Mouse (Mus musculus) urinary bladder, adult 18-20 months (tissue): Measurements from ENCODE around the gene Pheta2.
A peak's percentile ranks its signal among the peaks of the same experiment; 100 is the strongest.
"Not testable (repeated sequence)": the region's sequence is repeated elsewhere in the genome, so short reads cannot be mapped to it uniquely, and the experiment has no call there.

Experiments used
- DNase-seq, 2 experiments: peaks; one replicate each; pipeline ENCODE4 v3.0.0; 2022; ENCODE audit warnings: low spot score in 2 of 2, mixed read lengths in 2 of 2

The Pheta2 gene

DNA sequence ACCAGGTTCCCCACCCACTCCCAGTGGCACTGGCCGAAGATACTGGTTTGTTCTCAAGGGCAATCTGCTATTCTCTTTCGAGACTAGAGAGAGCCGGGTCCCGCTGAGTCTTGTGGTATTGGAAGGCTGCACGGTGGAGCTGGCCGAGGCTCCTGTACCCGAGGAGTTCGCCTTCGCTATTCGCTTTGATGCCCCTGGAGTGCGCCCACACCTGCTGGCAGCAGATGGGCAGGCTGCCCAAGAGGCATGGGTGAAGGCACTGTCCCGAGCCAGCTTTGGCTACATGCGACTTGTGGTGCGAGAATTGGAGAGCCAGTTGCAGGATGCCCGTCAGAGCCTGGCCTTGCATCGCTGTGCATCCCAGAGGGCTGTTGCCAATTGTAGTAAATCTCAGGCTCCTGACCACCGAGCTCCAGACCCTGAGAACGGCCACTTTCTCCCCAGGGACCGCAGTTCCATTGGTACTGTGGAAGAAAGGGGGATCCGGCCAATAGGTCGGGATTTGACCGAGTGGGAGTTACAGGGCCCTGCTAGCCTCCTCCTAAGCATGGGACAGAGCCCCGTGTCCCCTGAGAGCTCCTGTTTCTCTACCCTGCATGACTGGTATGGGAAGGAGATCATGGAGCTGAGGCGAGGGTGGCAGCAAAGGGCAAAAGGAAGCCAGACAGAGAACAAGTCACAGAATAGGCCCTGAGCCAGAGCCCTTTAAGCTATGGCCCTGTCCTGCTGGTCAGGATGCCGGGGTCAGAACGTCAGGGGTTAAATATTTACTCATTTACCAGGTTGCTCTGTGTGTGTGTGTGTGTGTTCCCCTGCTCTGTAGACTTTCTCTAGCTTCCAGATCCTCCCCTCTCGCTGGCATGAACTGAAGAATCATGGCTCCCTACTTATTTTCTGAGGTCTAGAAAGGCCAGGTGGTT is 4.9 kb downstream of the Pheta2 start:
- no peak for DNase-seq

DNA sequence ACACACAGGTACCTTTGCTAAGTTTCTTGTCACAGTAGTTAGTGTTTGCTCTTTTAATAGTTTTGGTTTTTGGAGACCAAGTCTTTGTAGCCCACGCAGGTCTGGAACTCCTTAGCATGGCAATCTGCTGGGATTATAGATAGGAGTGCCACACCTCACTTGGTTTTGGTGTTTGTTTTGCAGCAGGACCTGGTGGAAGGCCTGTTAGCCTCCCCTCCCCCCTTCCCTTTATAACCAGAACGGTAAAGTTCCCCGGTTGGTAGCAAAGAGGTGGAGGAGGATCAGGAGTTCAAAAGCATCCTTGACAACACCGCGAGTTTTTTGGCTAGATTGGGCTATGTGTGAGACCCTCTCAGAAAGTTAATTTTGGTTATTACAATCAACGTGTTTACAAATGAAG is 6.2 kb downstream of the Pheta2 start:
- DNase-seq = no peak

DNA sequence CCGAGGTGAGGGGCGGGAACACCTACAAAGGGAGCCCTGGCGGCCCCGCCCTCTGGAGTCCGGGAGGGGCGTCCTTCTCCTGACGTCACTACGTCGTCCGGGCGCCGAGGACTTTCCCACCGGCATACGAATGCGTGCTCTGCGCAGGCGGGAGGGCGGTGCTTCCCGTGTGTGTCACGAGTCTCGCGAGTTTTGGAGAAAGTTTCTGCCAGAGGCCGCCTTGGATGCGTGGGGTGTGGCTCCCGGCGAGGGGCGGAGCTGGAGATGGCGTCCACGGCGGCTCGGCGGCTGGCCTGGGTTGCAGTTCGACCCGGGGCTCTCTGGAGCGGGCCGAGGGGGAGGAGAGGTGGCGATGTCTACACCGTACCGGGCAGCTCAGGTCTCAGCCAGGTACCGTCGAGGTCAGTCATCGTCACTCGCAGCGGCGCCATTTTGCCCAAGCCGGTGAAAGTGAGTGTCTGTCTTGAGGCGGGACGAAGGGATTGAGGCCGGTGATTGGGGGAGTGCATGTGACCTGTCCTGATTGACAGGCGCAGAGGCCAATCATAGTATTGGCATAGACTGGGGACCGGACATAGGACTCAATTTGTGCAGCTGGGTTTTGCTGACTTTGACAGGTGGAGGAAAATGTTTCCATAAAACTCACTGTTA is 7.2 kb downstream of the Pheta2 start:
- DNase-seq = peak; percentile 95 to 96

DNA sequence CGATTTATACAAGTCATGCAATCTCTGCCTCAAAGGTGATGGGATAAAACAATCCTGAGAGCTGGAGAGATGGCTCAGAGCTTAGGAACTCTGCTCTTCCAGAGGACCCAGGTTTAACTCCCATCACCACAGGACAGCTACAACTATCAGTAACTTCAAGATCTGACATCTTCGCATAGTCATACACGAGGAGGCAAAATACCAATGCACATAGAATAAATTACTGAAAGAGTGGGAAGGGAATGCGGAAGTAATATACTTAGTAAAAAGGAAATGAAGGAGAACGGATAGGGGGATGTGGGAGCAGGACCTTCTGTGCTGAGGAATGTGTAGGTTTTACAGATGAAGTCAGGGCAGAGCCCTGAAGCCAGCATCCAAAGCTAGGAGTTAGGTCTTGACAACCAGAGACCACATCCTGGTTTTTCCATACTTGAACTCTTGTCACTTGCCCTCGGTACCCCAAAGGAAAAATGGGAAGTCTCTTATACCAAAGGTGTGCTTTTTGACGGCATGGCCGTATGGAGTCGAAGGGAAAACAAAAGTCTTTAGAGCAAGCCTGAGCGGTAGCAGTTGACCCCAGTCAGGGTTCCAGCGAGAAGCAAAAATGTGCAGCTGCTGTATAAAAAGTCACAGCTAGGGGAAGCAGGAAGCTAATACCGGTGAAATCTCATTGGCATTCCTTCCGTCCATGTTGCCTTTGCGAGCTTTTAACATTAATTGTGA is 8.0 kb downstream of the Pheta2 start:
- no peak for DNase-seq

DNA sequence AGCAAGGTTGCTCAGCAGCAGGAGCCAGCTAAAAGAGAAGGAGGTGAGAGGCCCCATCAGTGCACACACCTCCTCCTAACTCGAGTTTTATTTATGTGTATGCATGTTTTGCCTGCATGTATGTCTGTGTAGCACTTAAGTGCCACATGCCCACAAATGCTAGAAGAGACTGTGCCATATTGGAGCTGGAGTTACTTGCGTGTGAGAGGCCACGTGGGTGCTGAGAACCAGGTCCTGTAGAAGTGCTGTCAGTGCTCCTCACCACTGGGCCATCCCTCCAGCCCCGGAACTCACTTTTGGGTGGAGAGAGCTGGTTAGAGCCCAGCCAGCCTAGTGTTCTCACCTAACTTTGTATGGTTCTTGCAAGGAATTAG is 8.5 kb downstream of the Pheta2 start:
- no peak for DNase-seq

DNA sequence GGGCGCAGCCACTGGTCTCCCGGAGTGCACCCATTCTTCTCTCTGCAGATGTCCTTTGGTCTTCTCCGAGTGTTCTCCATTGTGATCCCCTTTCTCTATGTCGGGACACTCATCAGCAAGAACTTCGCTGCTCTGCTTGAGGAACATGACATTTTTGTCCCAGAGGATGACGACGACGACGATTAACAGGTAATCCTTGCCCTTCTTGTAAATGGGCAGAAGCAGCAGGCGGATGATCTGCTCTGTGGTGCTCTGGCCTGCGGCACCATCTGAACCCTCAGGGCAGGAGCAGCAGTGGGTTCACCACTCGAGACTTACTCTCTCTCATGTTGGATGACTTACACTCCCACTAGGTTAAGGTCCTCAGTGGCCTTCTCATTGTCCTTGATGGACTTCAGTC is 9.1 kb downstream of the Pheta2 start:
- no peak for DNase-seq

DNA sequence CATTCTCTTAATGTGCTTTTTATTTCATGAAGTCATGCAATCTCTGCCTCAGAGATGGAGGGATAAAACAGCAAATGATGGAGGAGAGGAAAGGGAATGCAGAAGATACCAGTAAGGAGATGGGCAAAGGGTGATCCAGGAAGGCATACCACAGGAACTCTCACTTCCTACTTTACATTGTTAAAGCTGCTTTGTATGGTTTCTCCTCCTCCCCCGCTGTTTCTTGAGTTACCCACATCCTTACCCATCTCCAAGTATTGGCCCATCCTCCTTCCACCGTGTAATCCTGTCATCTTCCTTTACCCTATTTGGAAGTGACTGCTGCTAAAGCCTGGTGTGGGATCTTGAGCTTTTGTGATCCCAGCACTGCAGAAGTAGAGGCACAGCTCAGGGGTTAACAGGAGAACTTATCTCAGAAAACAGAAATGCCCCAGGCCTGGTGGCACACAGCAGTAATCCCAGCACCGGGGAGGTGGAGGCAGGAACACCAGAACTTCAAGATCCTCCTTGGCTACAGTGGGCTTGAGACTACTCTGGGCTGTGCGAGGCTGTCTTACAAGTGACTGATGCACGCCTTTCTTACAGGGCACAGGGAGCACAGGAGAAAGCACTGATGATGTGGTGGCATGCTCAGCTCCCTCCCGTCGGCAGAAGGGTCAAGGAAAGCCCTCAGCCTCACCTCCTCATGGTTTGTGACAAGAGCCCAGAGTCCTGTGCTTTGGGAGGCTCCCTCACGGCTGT is 9.7 kb downstream of the Pheta2 start:
- DNase-seq = no peak

DNA sequence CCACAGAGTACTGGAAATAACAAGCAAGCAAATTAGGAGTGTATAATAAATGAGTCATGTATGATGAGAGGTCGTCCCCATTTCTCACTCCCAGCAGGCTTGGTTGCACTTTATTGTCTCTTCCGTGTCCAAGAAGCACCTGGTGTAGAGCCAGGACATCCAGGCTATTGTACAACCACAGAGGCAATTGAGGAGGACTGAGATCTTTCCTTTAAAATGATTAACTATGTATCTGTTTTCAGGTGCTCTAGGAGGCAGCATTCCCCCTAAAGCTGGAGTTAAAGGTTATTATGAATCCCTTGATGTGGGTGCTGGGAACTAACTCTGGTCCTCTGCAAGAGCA is 10.2 kb downstream of the Pheta2 start:
- no peak for DNase-seq

DNA sequence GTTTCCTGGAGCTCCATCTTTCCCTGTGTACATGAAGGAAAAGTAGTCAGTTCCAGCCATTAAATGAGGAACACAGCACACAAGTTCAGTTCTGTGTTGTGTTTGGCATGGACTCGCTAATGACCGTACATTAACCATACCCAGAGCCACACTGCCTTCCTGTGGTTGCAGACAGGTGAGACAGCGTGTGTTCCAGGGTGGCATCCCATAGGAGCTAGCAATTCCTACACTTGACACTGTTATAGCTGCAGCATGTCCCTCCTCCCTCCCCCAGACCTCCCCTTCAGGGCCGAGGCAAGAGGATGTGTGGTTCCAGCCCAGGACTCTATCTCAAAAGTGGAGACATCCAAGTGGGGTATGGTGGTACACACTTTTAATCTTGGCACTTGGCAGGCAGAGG is 11.6 kb downstream of the Pheta2 start:
- no peak for DNase-seq

DNA sequence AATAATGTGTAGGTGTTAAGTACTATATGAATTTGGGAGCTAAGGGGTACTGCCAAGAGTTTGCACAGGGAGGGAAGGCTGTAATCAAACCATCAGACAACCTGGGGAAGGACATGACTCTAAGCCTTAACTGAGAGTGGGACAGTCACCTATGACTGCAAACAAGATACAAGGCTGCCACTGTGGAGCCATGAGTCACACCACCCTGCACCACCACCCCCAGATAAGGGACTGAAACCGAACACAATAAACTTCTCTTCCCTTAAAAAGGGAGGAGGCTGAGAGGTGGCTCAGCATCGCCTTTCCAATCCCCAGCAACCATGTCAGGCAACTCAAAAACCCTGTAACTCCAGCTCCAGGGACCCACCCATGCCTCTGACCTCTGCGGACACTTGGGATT is 12.7 kb downstream of the Pheta2 start:
- no peak for DNase-seq

DNA sequence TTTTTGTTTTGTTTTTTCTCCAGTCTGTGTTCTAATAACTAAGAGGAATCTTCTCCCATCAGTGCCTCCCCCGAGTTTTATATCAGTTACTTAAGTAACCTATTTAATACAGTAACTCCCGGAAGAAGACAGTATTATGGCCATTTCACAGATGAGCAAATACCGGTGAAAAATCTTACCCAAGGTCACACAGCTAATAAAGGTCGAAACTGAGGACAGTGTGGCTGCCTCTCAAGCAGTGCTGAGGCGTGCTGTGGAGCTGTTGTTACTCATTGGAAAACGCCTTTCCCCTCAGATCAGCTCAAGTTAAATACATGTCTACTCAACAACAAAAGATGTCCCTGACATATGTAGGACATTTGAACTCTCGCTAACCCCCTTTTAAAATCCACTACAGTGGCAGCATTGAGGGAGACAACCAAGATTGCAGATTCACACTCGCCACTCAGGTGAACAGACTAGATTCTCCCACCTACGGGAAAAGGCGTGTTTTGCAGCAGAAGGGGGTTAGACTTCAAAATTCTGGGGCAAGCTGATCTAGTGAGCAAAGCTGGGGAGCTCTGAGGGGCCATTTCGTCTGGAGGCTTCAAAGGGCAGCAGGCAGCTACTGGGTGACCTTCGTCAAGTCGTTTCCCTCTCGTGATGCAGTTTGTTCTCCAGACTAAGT is 14.5 kb downstream of the Pheta2 start:
- no peak for DNase-seq

DNA sequence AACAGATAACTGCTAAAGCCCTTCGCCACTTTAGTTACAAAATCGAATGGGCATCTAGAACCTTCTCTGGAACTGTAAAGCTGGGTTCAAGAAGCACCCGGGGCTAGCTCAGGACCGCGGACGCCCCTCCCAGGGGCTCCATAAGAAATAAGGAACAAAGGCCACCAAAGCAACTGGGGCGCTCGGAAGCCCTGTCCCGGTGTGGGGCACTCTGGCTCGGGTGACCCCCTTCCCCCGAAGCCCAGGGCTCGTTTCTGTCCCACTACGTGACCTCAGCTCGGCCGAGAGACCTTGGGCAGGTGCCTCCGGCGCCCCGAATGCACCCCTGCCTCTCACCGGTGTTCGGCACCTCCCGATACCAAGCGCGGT is 15.0 kb downstream of the Pheta2 start:
- no peak for DNase-seq

DNA sequence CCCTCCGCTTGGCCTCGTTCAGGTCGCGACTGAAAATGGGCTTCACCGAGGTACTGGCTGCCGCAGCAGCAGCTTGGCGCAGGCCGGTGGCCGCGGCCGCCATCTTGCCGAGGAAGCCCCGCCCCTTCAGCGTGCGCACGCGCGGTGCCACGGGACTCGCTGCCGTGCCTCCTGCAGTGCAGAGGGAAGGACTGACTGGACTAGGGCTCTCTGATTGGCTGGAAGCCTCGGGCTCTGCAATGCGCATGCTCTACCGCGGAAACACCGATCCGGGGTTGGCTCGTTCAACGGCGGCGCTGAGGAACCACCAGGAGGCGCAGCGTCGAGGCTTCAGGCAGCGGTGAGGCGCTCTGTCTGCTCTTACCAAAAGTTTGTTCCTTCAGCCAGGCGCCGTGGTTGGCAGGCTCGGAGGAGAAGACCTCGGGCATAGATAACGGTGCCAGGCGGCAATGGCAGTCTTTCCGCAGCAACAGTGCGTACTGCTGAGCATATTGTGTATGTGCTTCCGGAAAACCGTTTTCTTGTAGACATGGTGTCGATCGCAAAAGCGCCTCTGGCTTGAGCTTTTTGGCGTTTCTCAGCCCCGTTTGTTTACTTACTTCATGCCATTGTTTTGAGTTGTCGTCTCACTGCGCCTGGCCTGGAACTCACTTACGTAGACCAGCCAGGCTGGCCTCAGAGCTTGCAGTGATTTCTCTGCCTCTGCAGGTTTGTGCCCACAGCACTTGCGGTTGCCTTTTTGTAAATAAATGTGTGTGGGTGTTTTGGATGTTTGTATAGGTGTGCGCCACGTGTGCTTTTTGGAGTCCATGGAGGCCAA is 15.6 kb downstream of the Pheta2 start, which contains the start of gene Ndufa6:
Gene Ndufa6, minus strand, starts transcription at position 197 of the 820 bp plus-strand sequence.
- DNase-seq = peak; percentile 93 to 96

DNA sequence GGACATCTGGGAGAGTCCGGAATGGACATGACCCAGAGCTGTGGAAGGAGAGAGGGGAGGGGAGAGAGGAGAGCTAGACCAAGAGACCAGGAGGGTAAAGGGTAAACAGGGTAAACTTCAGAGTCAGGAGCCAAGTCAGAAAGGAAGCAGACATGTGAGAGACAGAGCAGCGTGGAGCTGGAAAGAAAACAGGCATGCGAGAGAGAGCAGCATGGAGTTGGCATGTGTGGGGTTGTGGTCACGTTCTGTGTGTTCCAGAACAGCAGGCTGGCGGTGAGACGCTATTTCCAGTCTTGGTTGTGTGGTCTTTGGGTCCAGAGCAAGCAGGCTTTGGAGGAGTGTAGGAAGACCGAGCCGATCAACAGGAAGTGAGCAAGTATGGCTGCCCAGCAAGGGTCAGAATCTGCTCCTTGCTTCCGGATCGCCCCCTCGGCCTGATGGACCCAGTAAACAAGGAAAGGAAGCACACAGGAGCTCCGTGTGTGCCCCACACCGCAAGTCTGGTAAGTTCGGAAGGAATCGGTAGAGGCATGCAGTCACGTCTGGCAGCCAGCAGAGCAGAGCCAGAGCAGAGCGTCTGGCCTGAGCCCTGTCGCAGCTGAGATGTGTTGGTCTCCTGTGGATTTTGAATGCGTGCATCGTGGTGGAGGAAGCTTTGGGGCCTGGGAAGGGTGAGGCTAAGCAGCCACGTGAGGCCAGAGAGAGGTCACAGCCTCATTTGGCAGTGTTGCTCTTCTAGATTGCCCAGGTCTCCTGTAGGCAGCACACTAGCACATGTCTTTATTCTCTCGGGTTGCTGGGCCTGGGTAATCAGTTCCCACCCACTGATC is 19.9 kb downstream of the Pheta2 start:
- DNase-seq = no peak

DNA sequence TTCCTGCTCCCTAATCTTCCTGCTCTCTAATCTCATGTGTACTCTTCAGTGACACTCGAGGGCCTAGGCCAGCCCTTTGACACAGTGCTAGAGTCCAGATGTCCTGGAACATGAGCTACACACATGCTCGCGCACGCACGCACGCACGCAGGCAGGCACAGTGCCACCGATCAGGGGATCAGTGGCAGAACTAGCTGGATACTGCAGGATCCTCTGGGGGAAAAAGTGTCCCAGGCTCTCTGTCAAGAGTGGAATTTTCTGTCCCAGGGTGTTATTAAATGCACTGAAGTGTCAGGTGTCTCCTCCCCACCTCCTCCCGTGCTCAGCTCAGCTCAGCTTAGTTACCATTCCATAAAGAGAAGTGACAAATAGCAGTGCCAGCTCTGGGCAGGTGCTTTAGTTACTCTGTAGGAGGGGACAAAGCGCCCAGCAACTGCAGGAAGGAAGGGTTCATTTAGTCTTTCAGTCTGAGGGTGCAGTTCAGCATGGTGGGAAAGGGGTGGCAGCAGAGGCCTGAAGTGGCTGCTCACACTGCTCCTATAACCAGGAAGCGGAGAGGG is 22.8 kb downstream of the Pheta2 start:
- no peak for DNase-seq

DNA sequence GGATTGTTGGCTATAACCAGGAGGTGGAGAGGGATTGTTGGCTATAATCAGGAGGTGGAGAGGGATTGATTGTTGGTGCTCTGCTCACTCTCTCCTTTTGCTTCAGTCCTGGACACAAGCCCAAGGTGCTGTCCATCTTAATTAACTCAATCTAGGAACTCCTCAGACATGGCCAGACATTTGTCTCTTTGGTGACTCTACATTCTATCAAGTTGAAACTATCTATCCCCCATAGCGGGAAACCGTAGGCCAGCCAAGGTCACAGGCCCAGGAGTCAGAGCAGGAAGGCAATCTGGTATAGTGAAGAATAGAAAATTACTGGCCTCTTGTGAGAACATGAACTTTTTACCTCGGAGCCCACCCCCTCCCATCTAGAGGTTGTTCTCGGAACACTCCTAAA is 23.5 kb downstream of the Pheta2 start:
- DNase-seq = no peak

DNA sequence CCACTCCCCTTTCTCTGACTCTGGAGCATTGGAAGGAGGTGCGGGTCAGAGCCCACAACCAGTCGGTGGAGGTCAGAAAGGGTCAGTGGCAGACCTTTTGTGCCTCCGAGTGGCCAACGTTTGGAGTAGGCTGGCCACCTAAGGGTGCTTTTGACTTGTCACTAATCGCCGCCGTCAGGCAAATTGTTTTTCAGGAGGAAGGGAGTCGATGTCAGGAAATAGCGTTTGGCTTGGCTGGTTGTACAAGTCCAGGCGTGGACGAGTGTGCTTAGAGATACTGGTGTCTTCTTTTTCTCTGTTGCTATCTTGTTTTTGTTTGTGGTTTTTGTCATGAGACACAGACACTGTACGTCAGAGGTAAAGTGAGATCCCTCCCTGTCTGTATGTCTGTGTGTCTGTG is 25.1 kb downstream of the Pheta2 start:
- not testable (repeated sequence) for DNase-seq

DNA sequence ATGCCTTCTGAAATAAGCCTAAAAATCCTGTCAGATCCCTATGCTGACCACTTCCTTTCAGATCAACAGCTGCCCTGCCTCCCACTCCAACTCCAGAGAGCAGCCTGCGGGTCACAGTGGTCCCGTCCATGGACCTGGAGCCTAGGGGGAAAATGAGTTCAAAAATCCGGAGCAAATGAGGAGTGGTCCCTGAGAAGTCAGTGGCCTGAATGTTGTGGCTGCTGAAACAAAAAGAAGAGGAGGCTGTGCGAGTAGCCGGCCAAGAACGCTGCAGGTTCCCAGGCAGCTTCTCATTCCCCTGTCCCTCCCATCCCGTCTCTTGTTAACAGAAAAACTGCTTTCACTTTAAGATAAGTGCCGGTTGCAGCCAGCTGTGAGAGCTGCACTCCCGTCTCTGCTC is 25.8 kb downstream of the Pheta2 start:
- not testable (repeated sequence) for DNase-seq

DNA sequence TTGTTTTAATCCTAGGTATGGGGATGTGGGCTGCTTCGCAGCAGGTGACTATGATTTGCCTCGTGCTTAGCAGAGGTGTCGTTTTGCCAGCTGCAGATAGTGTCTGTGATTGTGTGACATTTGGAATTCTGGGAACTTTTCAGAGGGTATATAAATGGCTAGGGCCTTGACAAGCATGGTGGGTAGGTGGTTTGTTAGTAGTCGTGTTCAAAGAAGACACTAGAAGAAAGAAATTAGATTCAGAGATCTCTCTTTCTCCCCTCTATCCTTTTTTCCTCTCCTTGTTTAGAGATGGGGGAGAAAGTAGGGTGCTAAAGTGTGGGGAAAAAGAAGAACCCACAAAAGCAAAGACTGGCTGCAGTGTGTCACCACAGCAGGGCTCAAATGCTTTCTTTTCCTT is 29.4 kb downstream of the Pheta2 start:
- DNase-seq = no peak
